Mouse (Mus musculus) thymus, adult 2 months (tissue): ENCODE results near the gene Ncln. TPM values are rescaled to one million over a fixed set of nuclear protein-coding genes. Genes with fewer than 3 reads are reported as not detected.

Experiments
- DNase-seq: peaks from one replicate; pipeline ENCODE4 v3.0.0; 2021
- H3K27ac ChIP-seq: fragments of 200-500 bp; 2 replicates; pipeline ENCODE4 v1.5.1; 2012; ENCODE audit warnings: low read length, control low read depth; ENCODE audit not compliant: control insufficient read depth, insufficient read depth
- H3K27me3 ChIP-seq: fragments of 200-500 bp; 2 replicates; pipeline ENCODE4 v1.6.1; 2012; ENCODE audit warnings: mild to moderate bottlenecking, low read length, moderate library complexity, mixed read lengths; ENCODE audit not compliant: control insufficient read depth, insufficient read depth
- H3K36me3 ChIP-seq: fragments of 200-500 bp; 2 replicates; pipeline ENCODE4 v1.6.1; 2012; ENCODE audit warnings: mild to moderate bottlenecking, low read length, moderate library complexity; ENCODE audit not compliant: control insufficient read depth, insufficient read depth
- H3K4me1 ChIP-seq: fragments of 200-500 bp; replicated peaks from 2 replicates; pipeline ENCODE4 v1.6.1; 2012; ENCODE audit warnings: low read length; ENCODE audit not compliant: control insufficient read depth, insufficient read depth
- H3K4me3 ChIP-seq: fragments of 200-500 bp; 2 replicates; pipeline ENCODE4 v1.5.1; 2012; ENCODE audit warnings: mild to moderate bottlenecking, low read length, control low read depth, moderate library complexity; ENCODE audit not compliant: control insufficient read depth, insufficient read depth
- CTCF ChIP-seq: fragments of 200-500 bp; IDR thresholded peaks from 2 replicates; pipeline ENCODE4 v1.5.1; 2012; ENCODE audit warnings: mild to moderate bottlenecking, control low read depth, low read length, moderate library complexity, borderline replicate concordance; ENCODE audit not compliant: control insufficient read depth, poor library complexity, insufficient read depth; ENCODE audit errors: extremely low read depth
- POLR2A ChIP-seq: fragments of 200-500 bp; IDR thresholded peaks from 2 replicates; pipeline ENCODE4 v1.6.1; 2012; ENCODE audit warnings: mild to moderate bottlenecking, low read length, control low read depth, moderate library complexity; ENCODE audit not compliant: control insufficient read depth, poor library complexity, insufficient read depth; ENCODE audit errors: extremely low read depth
- WGBS: fragments of 180-500 bp; shearing (Covaris S2); methylation state at CpG from one replicate; pipeline ENCODE4 v1.1.7; 2018; 5-methylcytosine and 5-hydroxymethylcytosine counted together
- polyA plus RNA-seq: library from polyadenylated mRNA; depleted of rRNA; stranded (reverse); fragments of >200 nt; gene quantifications from 2 replicates; pipeline ENCODE4 v1.2.3, GENCODE M21; 2012

Ncln gene
- polyA plus RNA-seq, 1 experiment = 337 TPM

GRCm38 (mm10) chr10:81460471-81460870 lies 35.7 kb downstream of the Ncln start:
- TF ChIP-seq POLR2A (no peak), CTCF (no peak)
- Histone ChIP-seq H3K4me3 (no peak overlapping the region), H3K27ac (no peak overlapping the region), H3K27me3 (no peaks in the 10 kb centered on the region; the same call in 1 of the 2 replicates), H3K4me1 (peaks cover 11% of the 10 kb centered on the region), H3K36me3 (no peaks in the 10 kb centered on the region)
- WGBS = 22% methylated on average over 20 of the region's 20 CpGs
- DNase-seq = no peak

DNA sequence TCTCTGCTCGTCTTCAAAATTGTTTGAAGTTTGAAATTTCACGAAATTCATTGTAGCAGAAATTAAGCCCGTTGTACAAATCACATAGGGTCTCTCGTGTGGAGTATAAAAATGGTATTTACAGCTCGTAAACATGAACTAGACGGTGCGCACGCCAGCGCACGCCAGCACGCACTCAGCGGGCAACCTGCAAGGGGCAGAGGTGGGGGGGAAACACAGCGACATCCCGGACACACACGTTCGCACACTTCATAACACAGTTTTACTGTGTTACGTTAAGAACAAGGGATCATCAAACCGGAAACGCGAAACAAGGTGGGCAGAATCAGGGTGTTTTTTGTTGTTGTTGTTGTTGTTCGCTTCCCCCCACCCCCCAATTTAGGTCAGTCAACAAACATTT lies 36.8 kb downstream of the Ncln start:
- 83% methylated on average over 21 of the region's 21 CpGs for WGBS
- no peaks in the 10 kb centered on the region for H3K36me3 ChIP-seq
- TF ChIP-seq CTCF (no peak), POLR2A (no peak)
- H3K27ac ChIP-seq = no peak overlapping the region
- H3K4me1 ChIP-seq = peaks cover 11% of the 10 kb centered on the region
- no peak overlapping the region for H3K4me3 ChIP-seq
- H3K27me3 ChIP-seq = no peaks in the 10 kb centered on the region; the same call in 1 of the 2 replicates
- DNase-seq = no peak

DNA sequence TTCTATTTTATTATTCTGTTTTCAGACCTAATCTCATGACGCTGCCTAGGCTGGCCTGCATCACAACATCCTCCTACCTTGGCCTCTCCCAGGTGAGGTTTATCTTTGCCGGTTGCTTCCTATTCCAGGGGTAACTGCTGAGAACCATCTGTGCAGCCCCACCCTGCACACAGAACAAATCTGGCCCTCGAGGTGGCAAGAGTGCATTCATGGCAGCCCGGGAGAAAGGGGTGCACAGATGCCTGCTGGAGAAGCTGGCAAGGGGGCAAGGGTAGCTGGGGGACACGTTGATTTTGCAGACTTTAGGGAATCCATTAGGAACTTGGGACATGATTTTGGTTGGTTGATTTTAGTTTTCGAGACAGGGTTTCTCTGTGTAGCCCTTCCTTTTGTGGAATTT lies 37.9 kb downstream of the Ncln start:
- DNase-seq = no peak
- Histone ChIP-seq H3K4me1 (peaks cover 6% of the 10 kb centered on the region; the same call in 1 of the 2 replicates), H3K36me3 (no peaks in the 10 kb centered on the region), H3K27ac (no peak overlapping the region), H3K27me3 (peaks cover 4% of the 10 kb centered on the region; the same call in 1 of the 2 replicates), H3K4me3 (no peak overlapping the region)
- TF ChIP-seq POLR2A (no peak), CTCF (no peak)
- WGBS = 86% methylated on average over 6 of the region's 6 CpGs

DNA sequence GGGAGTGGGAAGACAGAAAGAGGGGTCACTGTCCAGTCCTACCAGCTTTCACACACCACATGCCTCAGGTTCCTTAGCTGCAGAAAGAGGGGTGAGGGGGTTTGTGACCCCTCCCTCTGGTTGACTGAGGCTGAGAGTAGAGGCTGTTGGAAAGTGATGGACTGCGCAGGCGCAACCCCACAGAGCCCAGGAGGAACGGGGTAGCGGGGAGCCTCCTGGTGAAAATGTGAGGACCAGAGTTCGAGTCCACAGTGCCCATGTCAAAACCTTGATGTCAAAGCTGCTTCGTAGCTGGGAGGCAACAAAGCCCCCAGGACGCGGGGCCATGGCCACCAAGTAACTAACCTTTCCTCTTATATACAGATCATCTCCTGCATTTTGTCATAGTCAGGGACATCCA lies 38.6 kb downstream of the Ncln start:
- Histone ChIP-seq H3K27ac (no peak overlapping the region), H3K27me3 (peaks cover 6% of the 10 kb centered on the region; the same call in 1 of the 2 replicates), H3K36me3 (no peaks in the 10 kb centered on the region), H3K4me1 (peaks cover 6% of the 10 kb centered on the region; the same call in 1 of the 2 replicates), H3K4me3 (no peak overlapping the region)
- DNase-seq = no peak
- WGBS = 90% methylated on average over 8 of the region's 8 CpGs
- TF ChIP-seq POLR2A = no peak
- no peak for TF ChIP-seq CTCF

DNA sequence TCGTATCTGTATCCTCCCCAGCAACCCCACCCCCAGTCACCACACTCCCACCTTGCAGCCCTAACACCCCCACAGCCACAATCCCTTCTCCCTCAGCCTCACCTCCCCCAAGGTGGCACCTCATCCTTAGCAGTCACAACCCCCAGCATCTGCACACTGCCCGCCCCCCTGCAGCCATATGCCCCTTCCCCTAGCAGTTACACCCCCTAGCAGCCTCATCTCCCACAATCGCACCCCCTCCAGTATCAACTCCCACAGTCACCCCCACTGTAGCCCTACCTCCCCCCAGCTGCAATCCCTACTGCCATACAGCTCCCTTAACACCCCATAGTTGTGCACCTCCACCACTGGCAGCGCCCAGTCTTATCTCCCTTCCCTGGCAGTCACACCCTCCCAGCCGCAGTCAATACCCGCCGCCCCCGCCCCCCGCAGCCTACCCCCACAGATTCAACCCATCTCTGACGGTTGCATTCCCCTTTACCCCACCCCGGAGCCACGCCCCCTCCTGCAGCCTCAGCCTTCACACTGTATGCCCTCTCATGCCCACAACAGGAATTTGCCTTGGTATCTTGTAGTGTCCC lies 39.1 kb downstream of the Ncln start:
- TF ChIP-seq POLR2A (no peak), CTCF (no peak)
- H3K4me1 ChIP-seq = peaks cover 3% of the 10 kb centered on the region; the same call in 1 of the 2 replicates
- H3K27me3 ChIP-seq = peaks cover 10% of the 10 kb centered on the region; the same call in 1 of the 2 replicates
- H3K4me3 ChIP-seq = no peak overlapping the region
- 28% methylated on average over 12 of the region's 12 CpGs for WGBS
- no peak overlapping the region for H3K27ac ChIP-seq
- H3K36me3 ChIP-seq = no peaks in the 10 kb centered on the region
- DNase-seq = no peak

- no peak within 1 kb of the TSS for H3K27ac ChIP-seq
- DNase-seq = no peak
- H3K4me1 ChIP-seq = no peaks in the 10 kb centered on the region
- TF ChIP-seq CTCF (no peak), POLR2A (no peak)
- peaks cover 11% of the 10 kb centered on the region; the same call in 1 of the 2 replicates for H3K27me3 ChIP-seq
- 75% methylated on average over 28 of the region's 28 CpGs for WGBS
- H3K36me3 ChIP-seq = no peaks in the 10 kb centered on the region
- H3K4me3 ChIP-seq = no peak within 1 kb of the TSS
Observed at GRCm38 (mm10) chr10:81455181-81455895, 40.9 kb downstream of the Ncln start, which contains the start of gene Nfic. Gene Nfic, minus strand, starts transcription at chr10:81455635.
